Mouse (Mus musculus): ENCODE results near the gene Gm20422. TPM values are rescaled to one million over a fixed set of nuclear protein-coding genes. Genes with fewer than 3 reads are reported as not detected.

The Gm20422 gene
- polyA plus RNA-seq, 1 experiment from 2014 or later: not detected

DNA sequence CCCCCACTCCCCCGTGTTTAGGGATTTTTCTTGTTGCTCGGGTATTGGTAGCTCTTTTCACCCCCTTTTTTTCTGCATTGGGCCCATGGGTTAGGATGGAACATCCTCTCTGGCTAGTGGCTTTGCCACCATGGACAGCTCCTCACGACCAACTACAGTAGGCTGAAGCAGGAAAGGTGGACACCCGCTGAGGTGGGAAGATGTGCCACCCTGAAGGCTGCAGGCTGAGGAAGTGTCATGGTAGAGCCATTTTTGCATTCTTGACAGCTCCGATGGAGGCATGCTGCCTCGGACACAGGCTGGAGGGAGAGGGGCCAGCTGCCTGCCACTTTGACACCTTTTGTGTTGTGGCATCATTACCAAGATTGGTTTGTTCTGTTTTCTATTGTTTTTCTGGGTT lies 72.9 kb downstream of the Gm20422 start:
- Histone ChIP-seq H3K27me3 (replicated peaks; ENCODE audit: control insufficient read depth, insufficient read depth, low read length) (no peaks in the 10 kb centered on the region), H3K9ac (ENCODE audit: low read depth, low read length) (no peak overlapping the region), H3K27ac (ENCODE audit: low read length) (no peak overlapping the region), H3K9me3 (ENCODE audit: control insufficient read depth, low read length) (no peaks in the 10 kb centered on the region; the same call in 1 of the 2 replicates), H3K4me2 (ENCODE audit: low read depth, low read length) (no peak overlapping the region), H3K4me1 (ENCODE audit: control insufficient read depth, insufficient read depth, low read length) (no peaks in the 10 kb centered on the region), H3K36me3 (ENCODE audit: control insufficient read depth, insufficient read depth, low read length) (peaks cover 29% of the 10 kb centered on the region), H3K4me3 (ENCODE audit: low read length) (no peak overlapping the region)
- ATAC-seq: no peak
- 88% methylated on average over 6 of the region's 6 CpGs for WGBS

Other genes with a start within 250 kb of the Gm20422 start
- 15.1 and 16.4 TPM in 2 replicates for gene Zfp868, start 149.3 kb downstream of the Gm20422 start, polyA plus RNA-seq (2015; fragmentation: Nextera tagmentation; extraction: Ambion mirVana)
- 0.84 and 1.2 TPM in 2 replicates for gene Zfp964, start 120.4 kb downstream of the Gm20422 start, polyA plus RNA-seq (2015; fragmentation: Nextera tagmentation; extraction: Ambion mirVana)
- gene Zfp869, start 64.2 kb downstream of the Gm20422 start, polyA plus RNA-seq (2015; fragmentation: Nextera tagmentation; extraction: Ambion mirVana): 21.6 and 23.2 TPM in 2 replicates
- 4.9 and 6.2 TPM in 2 replicates for gene Zfp963, start 24.9 kb downstream of the Gm20422 start, polyA plus RNA-seq (2015; fragmentation: Nextera tagmentation; extraction: Ambion mirVana)
- 50.0 and 53.7 TPM in 2 replicates for gene Atp13a1, start 16.3 kb upstream of the Gm20422 start, polyA plus RNA-seq (2015; fragmentation: Nextera tagmentation; extraction: Ambion mirVana)
- 15.6 and 16.7 TPM in 2 replicates for gene Zfp866, start 16.3 kb upstream of the Gm20422 start, polyA plus RNA-seq (2015; fragmentation: Nextera tagmentation; extraction: Ambion mirVana)
- 8.2 and 13.5 TPM in 2 replicates for gene Gmip, start 33.8 kb upstream of the Gm20422 start, polyA plus RNA-seq (2015; fragmentation: Nextera tagmentation; extraction: Ambion mirVana)
- gene Lpar2, start 47.5 kb upstream of the Gm20422 start, polyA plus RNA-seq (2015; fragmentation: Nextera tagmentation; extraction: Ambion mirVana): 0.26 and 0.32 TPM in 2 replicates
- 2.7 and 2.9 TPM in 2 replicates for gene Pbx4, start 57.6 kb upstream of the Gm20422 start, polyA plus RNA-seq (2015; fragmentation: Nextera tagmentation; extraction: Ambion mirVana)
- 0.51 and 0.53 TPM in 2 replicates for gene Cilp2, start 112.8 kb upstream of the Gm20422 start, polyA plus RNA-seq (2015; fragmentation: Nextera tagmentation; extraction: Ambion mirVana)
- 2.8 TPM in 2 replicates for gene Tssk6, start 127.3 kb upstream of the Gm20422 start, polyA plus RNA-seq (2015; fragmentation: Nextera tagmentation; extraction: Ambion mirVana)
- gene Ndufa13, start 127.7 kb upstream of the Gm20422 start, polyA plus RNA-seq (2015; fragmentation: Nextera tagmentation; extraction: Ambion mirVana): 233 and 243 TPM in 2 replicates
- 3.2 and 3.8 TPM in 2 replicates for gene Yjefn3, start 127.8 kb upstream of the Gm20422 start, polyA plus RNA-seq (2015; fragmentation: Nextera tagmentation; extraction: Ambion mirVana)
- gene Gatad2a, start 221.5 kb upstream of the Gm20422 start, polyA plus RNA-seq (2015; fragmentation: Nextera tagmentation; extraction: Ambion mirVana): 36.0 and 38.9 TPM in 2 replicates

Data from intestine, embryonic 16.5 days (tissue).